Mouse (Mus musculus): ENCODE data around the gene Haus5. TPM values are rescaled to one million over a fixed set of nuclear protein-coding genes. Genes with fewer than 3 reads are reported as not detected.

Gene Haus5
- polyA plus RNA-seq, 1 experiment from 2014 or later: 57.7 TPM

- Histone ChIP-seq H3K4me2 (ENCODE audit: low read depth) (no peak overlapping the region), H3K4me1 (ENCODE audit: control insufficient read depth, insufficient read depth, low read length) (no peaks in the 10 kb centered on the region), H3K27me3 (ENCODE audit: control insufficient read depth, insufficient read depth, low read length) (no peaks in the 10 kb centered on the region), H3K4me3 (ENCODE audit: low read depth, low read length) (no peak overlapping the region), H3K9me3 (ENCODE audit: control insufficient read depth, low read length) (no peaks in the 10 kb centered on the region), H3K36me3 (ENCODE audit: control insufficient read depth, insufficient read depth, low read length) (peaks cover 12% of the 10 kb centered on the region), H3K27ac (ENCODE audit: low read depth, low read length) (no peak overlapping the region), H3K9ac (ENCODE audit: low read length) (no peak overlapping the region)
- ATAC-seq (ENCODE audit: insufficient read depth, low FRiP score, low TSS enrichment): no peak
- no peak for DNase-seq (ENCODE audit: low spot score)
- 56% methylated on average over 5 of the region's 5 CpGs for WGBS
Observed at GRCm38 (mm10) chr7:30615049-30615760, 49.6 kb downstream of the Haus5 start.

- ATAC-seq (ENCODE audit: insufficient read depth, low FRiP score, low TSS enrichment): no peak
- WGBS: 81% methylated on average over 2 of the region's 2 CpGs
Observed at GRCm38 (mm10) chr7:30614454-30614853, 50.3 kb downstream of the Haus5 start.

GRCm38 (mm10) chr7:30613529-30614112 lies 51.2 kb downstream of the Haus5 start:
- WGBS: 29% methylated on average over 14 of the region's 14 CpGs
- DNase-seq (ENCODE audit: low spot score) (peak; percentile 68), ATAC-seq (ENCODE audit: insufficient read depth, low FRiP score, low TSS enrichment) (peak; percentile 55; the same call in 1 of the 2 replicates)
- H3K4me1 ChIP-seq (ENCODE audit: control insufficient read depth, insufficient read depth, low read length): no peaks in the 10 kb centered on the region
- H3K9ac ChIP-seq (ENCODE audit: low read length): no peak overlapping the region
- no peaks in the 10 kb centered on the region for H3K9me3 ChIP-seq (ENCODE audit: control insufficient read depth, low read length)
- peaks cover 3% of the 10 kb centered on the region for H3K36me3 ChIP-seq (ENCODE audit: control insufficient read depth, insufficient read depth, low read length)
- no peak overlapping the region for H3K27ac ChIP-seq (ENCODE audit: low read depth, low read length)
- H3K4me3 ChIP-seq (ENCODE audit: low read depth, low read length): no peak overlapping the region
- no peak overlapping the region for H3K4me2 ChIP-seq (ENCODE audit: low read depth)
- H3K27me3 ChIP-seq (ENCODE audit: control insufficient read depth, insufficient read depth, low read length): no peaks in the 10 kb centered on the region

More at GRCm38 (mm10) chr7:30614454-30614853, 50.3 kb downstream of the Haus5 start:
- Histone ChIP-seq H3K4me2 (ENCODE audit: low read depth) (no peak overlapping the region), H3K4me3 (ENCODE audit: low read depth, low read length) (no peak overlapping the region), H3K36me3 (ENCODE audit: control insufficient read depth, insufficient read depth, low read length) (peaks cover 11% of the 10 kb centered on the region), H3K9ac (ENCODE audit: low read length) (no peak overlapping the region), H3K27me3 (ENCODE audit: control insufficient read depth, insufficient read depth, low read length) (no peaks in the 10 kb centered on the region), H3K4me1 (ENCODE audit: control insufficient read depth, insufficient read depth, low read length) (no peaks in the 10 kb centered on the region), H3K27ac (ENCODE audit: low read depth, low read length) (no peak overlapping the region), H3K9me3 (ENCODE audit: control insufficient read depth, low read length) (no peaks in the 10 kb centered on the region)
- no peak for DNase-seq (ENCODE audit: low spot score)

- Histone ChIP-seq H3K4me1 (ENCODE audit: control insufficient read depth, insufficient read depth, low read length) (no peaks in the 10 kb centered on the region), H3K27ac (ENCODE audit: low read depth, low read length) (no peak within 1 kb of the TSS), H3K9ac (ENCODE audit: low read length) (no peak within 1 kb of the TSS), H3K27me3 (ENCODE audit: control insufficient read depth, insufficient read depth, low read length) (no peaks in the 10 kb centered on the region), H3K9me3 (ENCODE audit: control insufficient read depth, low read length) (no peaks in the 10 kb centered on the region), H3K4me2 (ENCODE audit: low read depth) (no peak within 1 kb of the TSS), H3K36me3 (ENCODE audit: control insufficient read depth, insufficient read depth, low read length) (0 out of 2 replicates have a peak, but pooled peaks cover 3% of the 10 kb centered on the region), H3K4me3 (ENCODE audit: low read depth, low read length) (no peak within 1 kb of the TSS)
- no peak for DNase-seq (ENCODE audit: low spot score)
- 67% methylated on average over 8 of the region's 8 CpGs for WGBS
- no peak for ATAC-seq (ENCODE audit: insufficient read depth, low FRiP score, low TSS enrichment)
Observed at GRCm38 (mm10) chr7:30612654-30613402, 52.0 kb downstream of the Haus5 start, which contains the start of gene Upk1a. TSS of gene Upk1a (minus strand) at chr7:30612847.

- Histone ChIP-seq H3K4me2 (ENCODE audit: low read depth) (no peak overlapping the region), H3K9ac (ENCODE audit: low read length) (no peak overlapping the region; the same call in 1 of the 2 replicates), H3K9me3 (ENCODE audit: control insufficient read depth, low read length) (no peaks in the 10 kb centered on the region), H3K36me3 (ENCODE audit: control insufficient read depth, insufficient read depth, low read length) (no peaks in the 10 kb centered on the region), H3K27me3 (ENCODE audit: control insufficient read depth, insufficient read depth, low read length) (no peaks in the 10 kb centered on the region), H3K4me3 (ENCODE audit: low read depth, low read length) (no peak overlapping the region), H3K4me1 (ENCODE audit: control insufficient read depth, insufficient read depth, low read length) (no peaks in the 10 kb centered on the region), H3K27ac (ENCODE audit: low read depth, low read length) (no peak overlapping the region)
- no peak for ATAC-seq (ENCODE audit: insufficient read depth, low FRiP score, low TSS enrichment)
- WGBS: 65% methylated on average over 7 of the region's 7 CpGs
- DNase-seq (ENCODE audit: low spot score): no peak
Observed at GRCm38 (mm10) chr7:30610043-30610442, 54.8 kb downstream of the Haus5 start.

- Histone ChIP-seq H3K36me3 (ENCODE audit: control insufficient read depth, insufficient read depth, low read length) (no peaks in the 10 kb centered on the region), H3K27me3 (ENCODE audit: control insufficient read depth, insufficient read depth, low read length) (no peaks in the 10 kb centered on the region), H3K9me3 (ENCODE audit: control insufficient read depth, low read length) (no peaks in the 10 kb centered on the region), H3K27ac (ENCODE audit: low read depth, low read length) (no peak overlapping the region), H3K4me1 (ENCODE audit: control insufficient read depth, insufficient read depth, low read length) (no peaks in the 10 kb centered on the region), H3K4me3 (ENCODE audit: low read depth, low read length) (no peak overlapping the region), H3K4me2 (ENCODE audit: low read depth) (no peak overlapping the region), H3K9ac (ENCODE audit: low read length) (no peak overlapping the region)
- WGBS: 47% methylated on average over 16 of the region's 16 CpGs
- no peak for ATAC-seq (ENCODE audit: insufficient read depth, low FRiP score, low TSS enrichment)
- DNase-seq (ENCODE audit: low spot score): no peak
Observed at GRCm38 (mm10) chr7:30608476-30608875, 56.3 kb downstream of the Haus5 start.

GRCm38 (mm10) chr7:30607706-30608309 lies 57.0 kb downstream of the Haus5 start:
- H3K9ac ChIP-seq (ENCODE audit: low read length): no peak overlapping the region
- H3K9me3 ChIP-seq (ENCODE audit: control insufficient read depth, low read length): no peaks in the 10 kb centered on the region
- no peak overlapping the region for H3K4me2 ChIP-seq (ENCODE audit: low read depth)
- DNase-seq (ENCODE audit: low spot score): peak; percentile 68
- 27% methylated on average over 8 of the region's 8 CpGs for WGBS
- no peaks in the 10 kb centered on the region for H3K36me3 ChIP-seq (ENCODE audit: control insufficient read depth, insufficient read depth, low read length)
- H3K27me3 ChIP-seq (ENCODE audit: control insufficient read depth, insufficient read depth, low read length): no peaks in the 10 kb centered on the region
- H3K4me3 ChIP-seq (ENCODE audit: low read depth, low read length): no peak overlapping the region
- no peak for ATAC-seq (ENCODE audit: insufficient read depth, low FRiP score, low TSS enrichment)
- H3K4me1 ChIP-seq (ENCODE audit: control insufficient read depth, insufficient read depth, low read length): no peaks in the 10 kb centered on the region
- no peak overlapping the region for H3K27ac ChIP-seq (ENCODE audit: low read depth, low read length)

- Histone ChIP-seq H3K36me3 (ENCODE audit: control insufficient read depth, insufficient read depth, low read length) (no peaks in the 10 kb centered on the region), H3K9me3 (ENCODE audit: control insufficient read depth, low read length) (no peaks in the 10 kb centered on the region), H3K9ac (ENCODE audit: low read length) (no peak overlapping the region), H3K27me3 (ENCODE audit: control insufficient read depth, insufficient read depth, low read length) (no peaks in the 10 kb centered on the region), H3K27ac (ENCODE audit: low read depth, low read length) (no peak overlapping the region), H3K4me3 (ENCODE audit: low read depth, low read length) (no peak overlapping the region), H3K4me1 (ENCODE audit: control insufficient read depth, insufficient read depth, low read length) (no peaks in the 10 kb centered on the region), H3K4me2 (ENCODE audit: low read depth) (no peak overlapping the region)
- no peak for ATAC-seq (ENCODE audit: insufficient read depth, low FRiP score, low TSS enrichment)
- no peak for DNase-seq (ENCODE audit: low spot score)
- 91% methylated on average over 8 of the region's 8 CpGs for WGBS
Observed at GRCm38 (mm10) chr7:30604944-30605343, 59.9 kb downstream of the Haus5 start.
